Mouse (Mus musculus): Measurements from ENCODE around the gene Nol3. TPM values are rescaled to one million over a fixed set of nuclear protein-coding genes. Genes with fewer than 3 reads are reported as not detected.

Gene Nol3
- total RNA-seq, 1 experiment from 2014 or later: 13.4 TPM

- no peak for DNase-seq
Observed at GRCm38 (mm10) chr8:105308428-105308827, 32.5 kb downstream of the Nol3 start.

GRCm38 (mm10) chr8:105309142-105309847 is 33.4 kb downstream of the Nol3 start:
- no peak for DNase-seq

GRCm38 (mm10) chr8:105310118-105310517 is 34.2 kb downstream of the Nol3 start:
- DNase-seq: no peak

GRCm38 (mm10) chr8:105311718-105312117 is 35.8 kb downstream of the Nol3 start:
- DNase-seq: no peak

- no peak for DNase-seq
Observed at GRCm38 (mm10) chr8:105312891-105313481, 37.0 kb downstream of the Nol3 start.

- DNase-seq: no peak
Observed at GRCm38 (mm10) chr8:105313622-105314402, 37.9 kb downstream of the Nol3 start.

- no peak for DNase-seq
Observed at GRCm38 (mm10) chr8:105315073-105315769, 39.3 kb downstream of the Nol3 start.

- no peak for DNase-seq
Observed at GRCm38 (mm10) chr8:105317941-105318340, 42.0 kb downstream of the Nol3 start.

- no peak for DNase-seq
Observed at GRCm38 (mm10) chr8:105318662-105319190, 42.8 kb downstream of the Nol3 start.

GRCm38 (mm10) chr8:105323183-105323582 is 47.2 kb downstream of the Nol3 start:
- no peak for DNase-seq

- no peak for DNase-seq
Observed at GRCm38 (mm10) chr8:105325641-105326093, 49.7 kb downstream of the Nol3 start.

- DNase-seq: peak; percentile 98
Observed at GRCm38 (mm10) chr8:105326141-105326672, 50.3 kb downstream of the Nol3 start, which contains the start of the genes Lrrc29 and Tmem208. TSS of gene Lrrc29 (minus strand) at chr8:105326278. TSS of gene Tmem208 (plus strand) at chr8:105326354.

- no peak for DNase-seq
Observed at GRCm38 (mm10) chr8:105326968-105327367, 51.0 kb downstream of the Nol3 start.

GRCm38 (mm10) chr8:105330325-105330724 is 54.4 kb downstream of the Nol3 start:
- DNase-seq: no peak

- DNase-seq: no peak
Observed at GRCm38 (mm10) chr8:105331469-105331868, 55.5 kb downstream of the Nol3 start.

Small RNA genes lying within 50 kb of the gene (microRNA-seq; reads per million reads assigned to microRNA genes)
- gene Gm27320 (0 reads per million in 2 experiments), gene Mir328 (1,085 to 1,417 reads per million in 2 experiments)

Other genes with a start within 250 kb of the Nol3 start
- gene Ces3a, start 227.5 kb upstream of the Nol3 start, total RNA-seq (2021): 3.1 and 78.7 TPM in 2 replicates
- gene Ces3b, start 192.4 kb upstream of the Nol3 start, total RNA-seq (2021): 1.5 TPM in 1 of 2 replicates, not detected in the other
- not detected in 2 replicates for gene Ces4a, start 144.3 kb upstream of the Nol3 start, total RNA-seq (2021)
- 58.4 and 60.1 TPM in 2 replicates for gene Cbfb, start 105.5 kb upstream of the Nol3 start, total RNA-seq (2021)
- 34.9 and 38.7 TPM in 2 replicates for gene D230025D16Rik, start 51.0 kb upstream of the Nol3 start, total RNA-seq (2021)
- gene B3gnt9, start 21.0 kb upstream of the Nol3 start, total RNA-seq (2021): 3.6 and 5.0 TPM in 2 replicates
- gene Tradd, start 11.5 kb upstream of the Nol3 start, total RNA-seq (2021): 12.7 and 15.9 TPM in 2 replicates
- gene Fbxl8, start 11.5 kb upstream of the Nol3 start, total RNA-seq (2021): 3.3 and 5.0 TPM in 2 replicates
- gene Hsf4, start 6.3 kb upstream of the Nol3 start, total RNA-seq (2021): 0.41 and 0.70 TPM in 2 replicates
- 2.6 and 4.6 TPM in 2 replicates for gene 4931428F04Rik, start 13.7 kb downstream of the Nol3 start, total RNA-seq (2021)
- gene Exoc3l, start 20.0 kb downstream of the Nol3 start, total RNA-seq (2021): 16.0 and 20.2 TPM in 2 replicates
- gene E2f4, start 21.5 kb downstream of the Nol3 start, total RNA-seq (2021): 44.5 and 44.9 TPM in 2 replicates
- gene Elmo3, start 29.5 kb downstream of the Nol3 start, total RNA-seq (2021): 3.9 and 5.0 TPM in 2 replicates
- 4.7 and 6.6 TPM in 2 replicates for gene Lrrc29, start 50.1 kb downstream of the Nol3 start, total RNA-seq (2021)
- 47.7 and 48.6 TPM in 2 replicates for gene Tmem208, start 50.2 kb downstream of the Nol3 start, total RNA-seq (2021)
- gene Fhod1, start 71.8 kb downstream of the Nol3 start, total RNA-seq (2021): 11.9 and 15.7 TPM in 2 replicates
- gene Slc9a5, start 72.7 kb downstream of the Nol3 start, total RNA-seq (2021): 1.9 TPM in 2 replicates
- gene Plekhg4, start 97.1 kb downstream of the Nol3 start, total RNA-seq (2021): 0.26 and 0.98 TPM in 2 replicates
- 0.26 TPM in 2 replicates for gene Kctd19, start 137.4 kb downstream of the Nol3 start, total RNA-seq (2021)
- 4.0 and 6.0 TPM in 2 replicates for gene Lrrc36, start 137.4 kb downstream of the Nol3 start, total RNA-seq (2021)
- gene Tppp3, start 195.4 kb downstream of the Nol3 start, total RNA-seq (2021): 42.6 and 57.0 TPM in 2 replicates
- 16.0 and 18.1 TPM in 2 replicates for gene Zdhhc1, start 220.8 kb downstream of the Nol3 start, total RNA-seq (2021)
- gene Hsd11b2, start 242.6 kb downstream of the Nol3 start, total RNA-seq (2021): 1.1 and 1.2 TPM in 2 replicates

Measured in adrenal gland, postnatal 14 days (tissue).